Mouse (Mus musculus): ENCODE data around the gene Itga3. TPM values are rescaled to one million over a fixed set of nuclear protein-coding genes. Genes with fewer than 3 reads are reported as not detected.

The Itga3 gene
- polyA plus RNA-seq, 1 experiment: 0.27 TPM

DNA sequence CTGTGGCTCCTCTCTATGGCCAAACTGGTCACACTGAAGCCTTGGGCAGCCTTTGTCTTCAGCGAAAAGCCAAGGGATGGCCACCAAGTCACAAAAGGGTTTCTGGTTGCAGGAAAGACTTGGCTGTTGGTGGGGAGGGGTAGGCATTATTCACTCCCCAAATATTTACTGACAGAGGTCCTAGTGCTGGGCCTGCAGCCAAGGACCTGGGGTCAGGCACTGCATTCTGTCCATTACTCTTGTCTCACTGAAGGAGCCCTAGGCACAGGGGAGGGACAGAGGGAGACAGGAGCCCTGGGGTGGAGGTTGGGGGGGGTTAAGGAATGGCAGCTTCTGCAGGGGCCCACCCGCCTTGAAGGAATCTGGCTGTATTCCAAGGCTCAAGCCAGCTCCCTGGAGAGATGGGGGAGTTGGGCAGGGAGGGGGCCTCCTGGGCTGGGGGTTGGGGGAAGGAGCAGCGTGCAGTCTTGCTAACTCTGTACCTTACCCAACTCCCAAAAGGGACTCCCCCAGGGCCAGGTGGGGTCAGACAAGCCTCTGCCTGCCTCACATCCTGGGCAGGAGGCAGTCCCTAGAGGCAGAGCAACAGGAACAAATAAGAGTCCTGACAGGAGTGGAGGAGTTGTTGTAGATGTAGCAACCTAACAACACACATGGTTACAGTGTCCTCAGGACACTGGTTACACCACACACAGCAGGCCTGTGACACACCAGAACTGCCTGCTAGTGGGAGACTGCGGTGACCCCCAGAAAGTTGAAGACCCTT, 20.2 kb upstream of the Itga3 start:
- H3K4me1 ChIP-seq (ENCODE audit: control insufficient read depth, insufficient read depth, low read length): no peaks in the 10 kb centered on the region
- no peak overlapping the region for H3K4me3 ChIP-seq (ENCODE audit: insufficient read depth, low read length)
- no peak overlapping the region for H3K27ac ChIP-seq (ENCODE audit: insufficient read depth, low read depth, low read length)
- TF ChIP-seq POLR2A (IDR thresholded peaks at IDR 0.05; ENCODE audit: borderline replicate concordance, low read depth, low read length) (no peak), CTCF (IDR thresholded peaks at IDR 0.05; ENCODE audit: low read depth, low read length) (no peak)

DNA sequence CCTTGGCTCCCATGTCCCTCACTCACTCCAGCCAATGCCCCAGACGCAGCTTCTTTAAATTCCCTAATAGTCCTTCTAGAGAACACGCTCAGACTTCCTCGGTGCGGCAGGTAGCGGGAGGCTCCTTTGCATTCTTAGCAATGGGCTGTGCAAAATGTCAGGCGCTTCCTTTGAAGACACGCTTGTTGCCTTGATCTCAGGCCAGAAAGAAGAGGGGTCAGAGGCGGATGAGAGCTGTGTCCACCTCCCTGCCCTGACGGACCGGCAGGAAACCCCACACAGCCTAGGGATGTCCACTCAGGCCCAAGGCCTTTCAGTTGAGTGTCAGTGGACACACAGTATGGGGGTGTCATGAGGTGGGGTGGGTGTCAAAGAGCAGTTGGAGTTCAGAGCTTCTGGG, 19.0 kb upstream of the Itga3 start:
- H3K4me3 ChIP-seq (ENCODE audit: insufficient read depth, low read length): no peak overlapping the region
- no peaks in the 10 kb centered on the region for H3K4me1 ChIP-seq (ENCODE audit: control insufficient read depth, insufficient read depth, low read length)
- TF ChIP-seq CTCF (IDR thresholded peaks at IDR 0.05; ENCODE audit: low read depth, low read length) (no peak), POLR2A (IDR thresholded peaks at IDR 0.05; ENCODE audit: borderline replicate concordance, low read depth, low read length) (no peak)
- H3K27ac ChIP-seq (ENCODE audit: insufficient read depth, low read depth, low read length): no peak overlapping the region

DNA sequence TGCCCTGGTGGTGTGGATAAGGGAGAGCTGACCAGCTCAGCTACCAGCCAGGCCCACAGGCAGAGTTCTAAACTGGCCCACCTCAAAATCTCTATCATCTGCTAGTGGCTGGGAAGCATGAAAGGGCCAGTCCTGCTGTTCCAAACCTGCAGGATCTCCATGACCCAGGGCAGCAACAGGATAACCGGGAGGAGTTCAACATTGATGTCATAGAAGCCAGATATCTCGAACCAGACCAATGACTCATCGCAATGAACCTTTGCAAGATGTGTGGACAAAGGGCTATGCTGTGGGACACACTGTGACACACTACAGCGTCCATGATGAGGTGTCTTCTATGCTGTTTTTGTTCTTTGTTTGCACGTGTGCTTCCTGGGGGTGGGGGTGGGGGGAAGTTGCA, 16.5 kb upstream of the Itga3 start:
- Histone ChIP-seq H3K27ac (ENCODE audit: insufficient read depth, low read depth, low read length) (no peak overlapping the region), H3K4me1 (ENCODE audit: control insufficient read depth, insufficient read depth, low read length) (no peaks in the 10 kb centered on the region), H3K4me3 (ENCODE audit: insufficient read depth, low read length) (no peak overlapping the region)
- no peak for TF ChIP-seq POLR2A (IDR thresholded peaks at IDR 0.05; ENCODE audit: borderline replicate concordance, low read depth, low read length)
- TF ChIP-seq CTCF (IDR thresholded peaks at IDR 0.05; ENCODE audit: low read depth, low read length): no peak

DNA sequence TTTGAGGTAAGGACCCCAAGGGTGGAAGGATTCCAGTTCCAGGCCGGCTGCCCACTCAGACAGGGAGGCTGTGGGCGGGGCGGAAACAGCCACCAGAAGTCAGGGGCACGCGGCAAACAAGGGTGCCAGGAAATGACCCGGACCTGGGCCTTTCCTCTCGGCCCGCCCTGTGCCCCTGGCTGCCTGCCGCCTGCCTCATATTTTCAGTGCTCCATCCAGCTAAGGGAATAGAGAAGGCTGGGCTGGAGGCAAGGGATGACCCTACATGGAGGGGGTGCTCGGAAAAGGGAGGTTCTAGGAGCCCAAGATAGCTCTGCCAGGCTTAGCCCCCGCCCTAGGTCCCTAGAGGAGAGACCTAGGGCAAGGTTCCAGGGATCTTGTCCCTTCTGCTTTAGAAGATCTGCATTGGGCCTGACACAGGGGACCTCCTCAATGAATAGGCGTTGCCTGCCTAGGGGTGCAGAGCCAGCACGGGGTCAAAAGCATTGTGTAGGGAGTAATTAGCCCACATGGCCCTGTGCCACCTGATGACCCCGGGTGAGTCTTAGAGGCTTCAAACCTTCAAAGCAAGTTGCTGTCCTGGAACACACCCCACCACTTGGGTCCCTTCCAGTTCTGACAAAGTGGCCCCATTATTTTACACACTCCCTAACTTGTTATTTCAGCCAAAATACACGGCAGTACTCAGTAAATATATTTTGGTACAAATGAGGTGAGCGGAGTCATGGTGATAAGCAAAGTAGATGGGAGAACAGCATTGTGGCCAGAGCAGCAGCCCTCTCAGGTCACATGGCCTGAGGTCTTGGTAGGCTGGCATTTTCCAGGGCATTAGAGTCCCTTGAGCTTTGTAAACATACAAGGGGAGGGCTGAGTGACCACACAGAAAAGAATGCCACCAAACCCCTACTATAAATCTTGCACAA, 12.5 kb upstream of the Itga3 start:
- Histone ChIP-seq H3K27ac (ENCODE audit: insufficient read depth, low read depth, low read length) (no peak overlapping the region), H3K4me1 (ENCODE audit: control insufficient read depth, insufficient read depth, low read length) (no peaks in the 10 kb centered on the region), H3K4me3 (ENCODE audit: insufficient read depth, low read length) (no peak overlapping the region)
- TF ChIP-seq POLR2A (IDR thresholded peaks at IDR 0.05; ENCODE audit: borderline replicate concordance, low read depth, low read length): no peak
- TF ChIP-seq CTCF (IDR thresholded peaks at IDR 0.05; ENCODE audit: low read depth, low read length): no peak

DNA sequence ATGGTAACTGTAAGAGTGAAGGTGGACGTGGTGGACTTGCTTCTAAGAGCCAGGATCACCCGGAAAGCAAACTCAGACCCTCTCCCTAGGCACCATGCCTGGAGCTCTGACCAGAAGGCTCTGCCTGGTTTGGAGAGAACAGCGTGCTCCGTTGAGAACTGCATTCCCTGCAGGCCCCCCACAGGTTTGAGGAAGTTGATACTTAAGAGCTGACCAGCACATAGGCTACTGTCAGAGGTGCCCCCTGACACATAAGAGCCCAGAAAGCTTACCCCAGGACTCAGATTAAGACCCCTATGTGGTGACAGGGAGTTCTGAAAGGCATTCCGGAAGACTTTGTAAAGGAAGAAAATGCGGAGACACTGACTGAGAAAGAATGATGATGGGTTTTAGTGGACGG, 11.7 kb upstream of the Itga3 start:
- no peak overlapping the region for H3K4me3 ChIP-seq (ENCODE audit: insufficient read depth, low read length)
- no peaks in the 10 kb centered on the region for H3K4me1 ChIP-seq (ENCODE audit: control insufficient read depth, insufficient read depth, low read length)
- TF ChIP-seq CTCF (IDR thresholded peaks at IDR 0.05; ENCODE audit: low read depth, low read length) (no peak), POLR2A (IDR thresholded peaks at IDR 0.05; ENCODE audit: borderline replicate concordance, low read depth, low read length) (no peak)
- H3K27ac ChIP-seq (ENCODE audit: insufficient read depth, low read depth, low read length): no peak overlapping the region

DNA sequence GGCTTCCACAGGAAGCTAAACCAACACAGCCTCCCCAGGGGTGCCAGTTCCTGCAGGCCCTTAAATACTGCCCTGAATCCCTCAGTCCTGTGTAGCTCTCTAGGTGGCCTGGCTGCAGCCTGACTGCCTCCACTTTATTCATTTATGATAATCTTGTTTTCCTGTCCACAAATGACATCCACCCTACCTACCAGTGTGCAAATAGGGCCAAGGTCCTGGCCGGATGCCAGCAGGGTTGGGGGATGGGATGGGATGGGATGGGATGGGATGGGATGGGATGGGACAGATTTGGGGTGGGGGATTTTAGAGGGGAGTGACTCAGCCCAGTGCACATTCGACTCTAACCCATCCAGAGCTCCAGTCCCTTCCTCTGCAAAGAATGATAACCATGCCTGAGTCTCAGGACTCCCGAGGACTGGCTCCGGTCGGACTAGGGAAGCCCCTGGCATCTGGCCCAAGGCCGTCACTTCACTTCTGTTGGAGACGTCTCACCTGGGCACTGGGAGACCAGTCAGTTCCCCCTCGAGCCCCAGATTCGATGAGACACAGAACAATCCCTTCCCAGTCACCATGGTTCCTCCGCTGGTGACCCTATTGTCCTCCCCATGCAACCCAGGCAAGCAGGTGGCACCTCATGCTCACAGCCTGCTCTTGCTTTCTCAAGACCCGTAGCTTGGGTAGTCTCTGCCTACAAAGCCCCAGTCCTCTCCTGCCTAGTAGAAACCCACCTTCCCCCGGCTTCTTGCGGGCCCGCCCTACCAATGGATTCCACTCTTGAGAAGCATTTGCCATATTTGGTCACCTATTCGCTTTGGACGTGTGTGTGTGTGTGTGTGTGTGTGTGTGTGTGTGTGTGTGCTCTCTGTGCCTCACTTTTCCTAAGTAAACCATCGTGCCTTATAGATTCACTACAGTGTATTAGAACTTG, 11.0 kb upstream of the Itga3 start:
- no peaks in the 10 kb centered on the region for H3K4me1 ChIP-seq (ENCODE audit: control insufficient read depth, insufficient read depth, low read length)
- no peak overlapping the region for H3K27ac ChIP-seq (ENCODE audit: insufficient read depth, low read depth, low read length)
- TF ChIP-seq POLR2A (IDR thresholded peaks at IDR 0.05; ENCODE audit: borderline replicate concordance, low read depth, low read length): no peak
- TF ChIP-seq CTCF (IDR thresholded peaks at IDR 0.05; ENCODE audit: low read depth, low read length): no peak
- H3K4me3 ChIP-seq (ENCODE audit: insufficient read depth, low read length): no peak overlapping the region

DNA sequence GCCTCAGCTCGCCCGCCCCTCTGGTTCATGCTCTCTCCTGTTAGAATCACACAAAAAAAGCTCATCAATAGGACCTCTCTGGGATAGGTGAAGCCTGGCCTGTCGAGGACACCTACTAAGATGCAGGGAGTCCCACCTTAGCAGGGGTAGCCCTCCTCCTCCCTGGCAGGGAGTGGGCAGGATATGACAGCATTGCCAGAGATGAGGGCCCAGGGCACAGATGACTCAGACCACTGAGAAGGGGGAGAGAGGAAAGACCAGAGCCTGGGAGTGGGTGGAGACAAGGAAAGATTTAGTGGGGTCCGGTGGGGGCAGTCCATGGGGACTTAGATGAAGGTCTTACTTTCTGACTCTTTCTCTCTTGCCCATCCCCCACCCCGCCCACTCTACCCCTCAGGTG, 9.6 kb upstream of the Itga3 start:
- no peak for TF ChIP-seq POLR2A (IDR thresholded peaks at IDR 0.05; ENCODE audit: borderline replicate concordance, low read depth, low read length)
- TF ChIP-seq CTCF (IDR thresholded peaks at IDR 0.05; ENCODE audit: low read depth, low read length): no peak
- no peaks in the 10 kb centered on the region for H3K4me1 ChIP-seq (ENCODE audit: control insufficient read depth, insufficient read depth, low read length)
- H3K4me3 ChIP-seq (ENCODE audit: insufficient read depth, low read length): no peak overlapping the region
- no peak overlapping the region for H3K27ac ChIP-seq (ENCODE audit: insufficient read depth, low read depth, low read length)

DNA sequence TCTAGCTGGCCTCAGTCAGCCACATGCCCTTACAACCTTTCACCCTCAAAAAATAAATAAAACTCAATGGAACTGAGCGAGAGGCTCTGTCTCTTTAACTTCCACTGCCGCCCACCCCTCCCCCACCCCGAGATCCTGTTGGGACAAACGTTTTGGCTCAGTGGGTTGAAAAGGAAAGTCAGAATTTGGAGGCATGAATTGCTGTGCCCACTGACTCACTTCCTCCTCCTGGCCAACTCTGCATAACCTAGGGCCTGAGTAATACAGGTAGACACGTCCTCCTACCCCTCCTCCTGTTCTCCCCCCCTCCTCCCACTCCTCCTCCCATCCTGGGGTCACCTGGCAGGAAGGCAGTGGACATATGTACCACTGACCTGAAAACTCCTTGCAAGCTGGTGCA, 9.1 kb upstream of the Itga3 start:
- H3K4me3 ChIP-seq (ENCODE audit: insufficient read depth, low read length): no peak overlapping the region
- no peak for TF ChIP-seq POLR2A (IDR thresholded peaks at IDR 0.05; ENCODE audit: borderline replicate concordance, low read depth, low read length)
- no peak for TF ChIP-seq CTCF (IDR thresholded peaks at IDR 0.05; ENCODE audit: low read depth, low read length)
- no peak overlapping the region for H3K27ac ChIP-seq (ENCODE audit: insufficient read depth, low read depth, low read length)
- H3K4me1 ChIP-seq (ENCODE audit: control insufficient read depth, insufficient read depth, low read length): no peaks in the 10 kb centered on the region

DNA sequence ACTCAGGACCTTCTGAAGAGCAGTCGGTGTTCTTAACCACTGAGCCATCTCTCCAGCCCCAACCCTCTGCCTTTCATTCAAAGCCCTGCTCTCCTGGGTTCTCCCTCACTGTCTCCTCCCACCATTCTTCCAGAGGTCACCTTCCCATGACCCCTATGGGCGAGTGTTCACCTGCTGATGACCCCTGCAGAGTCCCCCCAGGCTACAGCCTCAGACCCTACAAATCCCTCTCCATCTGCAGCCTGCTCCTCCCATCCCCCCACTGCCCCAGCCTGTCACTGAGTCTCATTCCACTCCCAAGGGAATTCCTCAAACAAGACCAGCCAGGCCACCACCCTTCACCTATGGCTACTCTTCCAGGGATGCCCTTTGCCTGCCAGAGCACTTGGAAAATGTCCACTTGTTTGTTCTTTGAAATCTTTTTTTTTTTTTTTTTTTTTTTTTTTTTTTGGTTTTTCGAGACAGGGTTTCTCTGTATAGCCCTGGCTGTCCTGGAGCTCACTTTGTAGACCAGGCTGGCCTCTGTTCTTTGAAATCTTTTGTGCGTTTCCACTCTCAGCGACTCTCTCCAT, 8.3 kb upstream of the Itga3 start:
- H3K27ac ChIP-seq (ENCODE audit: insufficient read depth, low read depth, low read length): no peak overlapping the region
- TF ChIP-seq POLR2A (IDR thresholded peaks at IDR 0.05; ENCODE audit: borderline replicate concordance, low read depth, low read length): no peak
- TF ChIP-seq CTCF (IDR thresholded peaks at IDR 0.05; ENCODE audit: low read depth, low read length): no peak
- H3K4me1 ChIP-seq (ENCODE audit: control insufficient read depth, insufficient read depth, low read length): no peaks in the 10 kb centered on the region
- no peak overlapping the region for H3K4me3 ChIP-seq (ENCODE audit: insufficient read depth, low read length)

Data from bone marrow macrophage, adult 2 months (primary cell).